Mouse (Mus musculus) MEL (cell line): ENCODE data around the gene Itpk1. TPM values are rescaled to one million over a fixed set of nuclear protein-coding genes. Genes with fewer than 3 reads are reported as not detected.
A peak's percentile ranks its signal among the peaks of the same experiment; 100 is the strongest.

Experiments
- DNase-seq: peaks from one replicate; pipeline ENCODE4 v3.0.0; 2011; ENCODE audit warnings: low read depth, low spot score
- H3K27ac ChIP-seq: 2 replicates; pipeline ENCODE4 v1.5.1; 2012; ENCODE audit warnings: low read depth, mild to moderate bottlenecking, control low read depth, low read length, moderate library complexity; ENCODE audit not compliant: control insufficient read depth
- H3K27me3 ChIP-seq, 2 experiments: fragments of 150-350 bp in 1 of 2; sonication (generic) in 1 of 2; 2 replicates each; pipeline ENCODE4 v1.6.1; 2012; ENCODE audit warnings: low read length in 2 of 2, mild to moderate bottlenecking in 2 of 2, improper control_type of control experiment in 1 of 2, moderate library complexity in 1 of 2; ENCODE audit not compliant: insufficient read depth in 2 of 2, control insufficient read depth in 1 of 2
- H3K36me3 ChIP-seq, 2 experiments: 2 replicates each; pipeline ENCODE4 v1.6.1; 2012 to 2014; ENCODE audit warnings: low read length in 2 of 2, improper control_type of control experiment in 1 of 2, inconsistent platforms in 1 of 2, mild to moderate bottlenecking in 1 of 2; ENCODE audit not compliant: insufficient read depth in 2 of 2, control insufficient read depth in 1 of 2
- H3K4me1 ChIP-seq, 2 experiments: fragments of 150-350 bp in 1 of 2; sonication (generic) in 1 of 2; 2 replicates each; pipeline ENCODE4 v1.6.1; 2012; ENCODE audit warnings: low read length in 2 of 2, improper control_type of control experiment in 1 of 2, mild to moderate bottlenecking in 1 of 2; ENCODE audit not compliant: insufficient read depth in 2 of 2, control insufficient read depth in 1 of 2
- H3K4me3 ChIP-seq, 2 experiments: fragments of 150-350 bp in 1 of 2; sonication (generic) in 1 of 2; 2 replicates each; pipeline ENCODE4 v1.5.1; 2012; ENCODE audit warnings: low read depth in 2 of 2, low read length in 2 of 2, mild to moderate bottlenecking in 2 of 2, moderate library complexity in 2 of 2, control low read depth in 1 of 2, improper control_type of control experiment in 1 of 2; ENCODE audit not compliant: control insufficient read depth in 1 of 2, insufficient read depth in 1 of 2
- H3K79me2 ChIP-seq: 2 replicates; pipeline ENCODE4 v1.6.1; 2012; ENCODE audit warnings: mild to moderate bottlenecking, low read length, moderate library complexity; ENCODE audit not compliant: control insufficient read depth, poor library complexity, insufficient read depth
- H3K9ac ChIP-seq: 2 replicates; pipeline ENCODE4 v1.6.1; 2012; ENCODE audit warnings: low read depth, mild to moderate bottlenecking, control low read depth, low read length, moderate library complexity; ENCODE audit not compliant: control insufficient read depth, poor library complexity, severe bottlenecking
- H3K9me3 ChIP-seq: fragments of 150-350 bp; sonication (generic); replicated peaks from 2 replicates; pipeline ENCODE4 v1.6.1; 2012; ENCODE audit warnings: mild to moderate bottlenecking, low read length, improper control_type of control experiment, moderate library complexity; ENCODE audit not compliant: insufficient read depth
- CHD1 ChIP-seq: IDR thresholded peaks from 2 replicates; pipeline ENCODE4 v1.6.1; 2012; ENCODE audit warnings: low read depth, mild to moderate bottlenecking, inconsistent platforms, low read length, improper control_type of control experiment
- CTCF ChIP-seq, 3 experiments: IDR thresholded peaks in 2 of 3; conservative IDR thresholded peaks in 1 of 3; 2 replicates each; pipeline ENCODE4 v1.5.1; 2011 to 2012; ENCODE audit warnings: low read length in 3 of 3, low read depth in 2 of 3, mild to moderate bottlenecking in 2 of 3, improper control_type of control experiment in 1 of 3, inconsistent platforms in 1 of 3, mixed read lengths in 1 of 3, moderate library complexity in 1 of 3; ENCODE audit not compliant: control insufficient read depth in 1 of 3, insufficient read depth in 1 of 3, poor library complexity in 1 of 3, severe bottlenecking in 1 of 3
- E2F4 ChIP-seq: IDR thresholded peaks from 2 replicates; pipeline ENCODE4 v1.6.1; 2011; ENCODE audit warnings: low read depth, low read length, improper control_type of control experiment, borderline replicate concordance
- ELF1 ChIP-seq: IDR thresholded peaks from 2 replicates; pipeline ENCODE4 v1.6.1; 2014; ENCODE audit warnings: low read depth, mild to moderate bottlenecking, inconsistent platforms, low read length, improper control_type of control experiment, moderate library complexity
- EP300 ChIP-seq, 2 experiments: IDR thresholded peaks; 2 replicates each; pipeline ENCODE4 v1.6.1; 2011; ENCODE audit warnings: improper control_type of control experiment in 2 of 2, low read length in 2 of 2, low read depth in 1 of 2, mild to moderate bottlenecking in 1 of 2
- GATA1 ChIP-seq: IDR thresholded peaks from 2 replicates; pipeline ENCODE4 v1.6.1; 2011; ENCODE audit warnings: low read depth, low read length, improper control_type of control experiment
- HCFC1 ChIP-seq: IDR thresholded peaks from 2 replicates; pipeline ENCODE4 v1.6.1; 2012; ENCODE audit warnings: low read depth, mild to moderate bottlenecking, inconsistent platforms, low read length, improper control_type of control experiment, moderate library complexity
- MYC ChIP-seq: IDR thresholded peaks from 2 replicates; pipeline ENCODE4 v1.6.1; 2011; ENCODE audit warnings: low read depth, mild to moderate bottlenecking, low read length, improper control_type of control experiment, moderate library complexity
- RAD21 ChIP-seq: IDR thresholded peaks from 2 replicates; pipeline ENCODE4 v1.6.1; 2011; ENCODE audit warnings: mild to moderate bottlenecking, low read depth, low read length, improper control_type of control experiment
- SMC3 ChIP-seq: IDR thresholded peaks from 2 replicates; pipeline ENCODE4 v1.6.1; 2011; ENCODE audit warnings: low read depth, low read length, improper control_type of control experiment
- TAL1 ChIP-seq: IDR thresholded peaks from 2 replicates; pipeline ENCODE4 v1.6.1; 2012; ENCODE audit warnings: mild to moderate bottlenecking, inconsistent platforms, low read length, moderate library complexity, mixed read lengths
- ZMIZ1 ChIP-seq: IDR thresholded peaks from 2 replicates; pipeline ENCODE4 v1.6.1; 2012; ENCODE audit warnings: low read depth, mild to moderate bottlenecking, inconsistent platforms, low read length, improper control_type of control experiment, moderate library complexity
- polyA plus RNA-seq, 2 experiments: library from polyadenylated mRNA; stranded (reverse) in 1 of 2; unstranded in 1 of 2; fragments of >175 nt in 1 of 2; fragments of >200 nt in 1 of 2; gene quantifications; 2 replicates each; pipeline versions ENCODE4 v1.2.1 to v1.2.4; 2012; ENCODE audit warnings: low replicate concordance in 2 of 2, low read depth in 1 of 2; ENCODE audit not compliant: insufficient read length in 2 of 2, insufficient read depth in 1 of 2, missing spikeins in 1 of 2
- total RNA-seq: library from RNA; depleted of rRNA; stranded (reverse); fragments of 300-350 nt; gene quantifications from 2 replicates; pipeline ENCODE4 v1.2.3, GENCODE M21; 2012

Itpk1 gene
- total and polyA plus RNA-seq, 3 experiments: 12.0 to 25.7 TPM; not detected in 1

GRCm38 (mm10) chr12:102682722-102683299 is 21.9 kb downstream of the Itpk1 start:
- no peak overlapping the region for H3K9ac ChIP-seq
- H3K79me2 ChIP-seq: no peaks in the 10 kb centered on the region
- no peaks in the 10 kb centered on the region for H3K36me3 ChIP-seq
- H3K27ac ChIP-seq: no peak overlapping the region
- no peak overlapping the region for H3K4me3 ChIP-seq
- H3K27me3 ChIP-seq: no peaks in the 10 kb centered on the region
- no peaks in the 10 kb centered on the region for H3K9me3 ChIP-seq
- H3K4me1 ChIP-seq: no peaks in the 10 kb centered on the region
- no peak for DNase-seq
- TF ChIP-seq CHD1 (no peak), ELF1 (no peak), MYC (no peak), RAD21 (no peak), HCFC1 (no peak)

GRCm38 (mm10) chr12:102682085-102682484 is 22.6 kb downstream of the Itpk1 start:
- no peaks in the 10 kb centered on the region for H3K4me1 ChIP-seq
- no peak for TF ChIP-seq EP300 (IDR thresholded peaks at IDR 0.05; ENCODE audit: low read depth in 1 of 2, low read length in 2 of 2)
- TF ChIP-seq ZMIZ1: no peak
- TF ChIP-seq E2F4: no peak
- TF ChIP-seq ELF1: no peak
- no peak for TF ChIP-seq GATA1

GRCm38 (mm10) chr12:102681590-102681989 is 23.1 kb downstream of the Itpk1 start:
- DNase-seq: peak; percentile 26
- Histone ChIP-seq H3K4me1 (no peaks in the 10 kb centered on the region), H3K36me3 (no peaks in the 10 kb centered on the region), H3K4me3 (no peak overlapping the region), H3K79me2 (no peaks in the 10 kb centered on the region), H3K27me3 (no peaks in the 10 kb centered on the region), H3K27ac (no peak overlapping the region), H3K9me3 (no peaks in the 10 kb centered on the region), H3K9ac (no peak overlapping the region)
- peak; percentile 35 to 58 (median 45); a peak in 5 of 6 replicates for TF ChIP-seq CTCF (IDR thresholded peaks at IDR 0.05 in 2 of 3, conservative IDR thresholded peaks at IDR 0.05 in 1 of 3; ENCODE audit: control insufficient read depth in 1 of 3, insufficient read depth in 1 of 3, low read depth in 2 of 3, low read length in 3 of 3, poor library complexity in 1 of 3, severe bottlenecking in 1 of 3)
- no peak for TF ChIP-seq TAL1
- 0 out of 2 replicates have a peak, but pooled peaks have one; percentile 20 for TF ChIP-seq SMC3

More at GRCm38 (mm10) chr12:102682085-102682484, 22.6 kb downstream of the Itpk1 start:
- Histone ChIP-seq H3K9ac (no peak overlapping the region), H3K79me2 (no peaks in the 10 kb centered on the region), H3K36me3 (no peaks in the 10 kb centered on the region), H3K27me3 (no peaks in the 10 kb centered on the region), H3K9me3 (no peaks in the 10 kb centered on the region), H3K27ac (no peak overlapping the region), H3K4me3 (no peak overlapping the region)
- no peak for DNase-seq
